In the genomic region with DNA sequence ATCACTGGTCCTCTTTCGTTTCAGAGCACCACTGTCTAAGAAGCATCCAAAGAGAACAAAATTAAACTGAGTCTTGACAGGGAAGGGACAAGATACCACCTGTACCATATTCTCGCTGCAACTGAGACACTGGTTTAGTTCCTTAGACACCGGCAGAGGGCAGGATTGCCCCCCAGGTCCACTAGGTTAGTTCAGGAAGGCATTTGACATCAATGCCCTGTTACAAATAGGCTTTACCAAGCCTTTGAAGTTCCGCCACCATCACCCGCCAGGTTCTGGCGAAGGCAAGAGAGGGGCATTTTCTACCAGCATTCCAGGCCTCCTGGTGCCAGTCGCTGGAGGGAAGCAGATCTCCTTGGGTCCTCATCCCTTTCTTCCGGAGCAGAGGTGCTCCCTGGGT, we compare ENCODE assay signal across 9 mouse cellular contexts. TPM values are rescaled to one million over a fixed set of nuclear protein-coding genes. Genes with fewer than 3 reads are reported as not detected.
DNase-seq lines count a peak whose midpoint lies in the region; ATAC-seq lines count a peak whose summit lies in the region.
"Had no signal": no experiment of that assay in that cellular context is flagged by ENCODE, and none has a peak within 500 bp of the region (broad histone marks: within the 10 kb centered on the region; RNA-seq: fewer than 3 reads in every experiment).

No protein-coding gene starts in this region.

- H3K27ac ChIP-seq in lung, embryonic 16.5 days (ENCODE audit: low read length): no peak overlapping the region
- no peak overlapping the region for H3K27ac ChIP-seq in limb, embryonic 13.5 days
- no peak overlapping the region for H3K27ac ChIP-seq in stomach, embryonic 15.5 days

- no peak for ATAC-seq in lung, embryonic 16.5 days (ENCODE audit: low read depth)
- ATAC-seq in limb, embryonic 13.5 days (ENCODE audit: low FRiP score, low read depth): no peak
- no peak for ATAC-seq in stomach, embryonic 15.5 days (ENCODE audit: insufficient read depth, low FRiP score, low read depth)

- H3K4me3 ChIP-seq in lung, embryonic 16.5 days (ENCODE audit: low read length): no peak overlapping the region
- H3K4me3 ChIP-seq in limb, embryonic 13.5 days: no peak overlapping the region
- H3K4me3 ChIP-seq in stomach, embryonic 15.5 days (replicated peaks): 0 out of 2 replicates have a peak overlapping the region, but pooled peaks have one; percentile 29
- H3K4me3 ChIP-seq: myocyte had no signal

- H3K4me1 ChIP-seq in lung, embryonic 16.5 days (replicated peaks; ENCODE audit: control insufficient read depth, insufficient read depth, low read length): peaks cover 10% of the 10 kb centered on the region
- peaks cover 16% of the 10 kb centered on the region for H3K4me1 ChIP-seq in limb, embryonic 13.5 days
- H3K4me1 ChIP-seq in stomach, embryonic 15.5 days: 0 out of 2 replicates have a peak, but pooled peaks cover 14% of the 10 kb centered on the region

- DNase-seq in cerebellum, postnatal 10 days: peak; percentile 50 to 52
- no peak for DNase-seq in cerebellum, postnatal 4 days (ENCODE audit: low spot score in 2 of 2)
- DNase-seq in lung, postnatal 10 days: no peak
- no peak for DNase-seq in right cerebral cortex, postnatal 10 days (ENCODE audit: low spot score in 2 of 2)
- DNase-seq in yolk sac, embryonic 10.5 days (ENCODE audit: low spot score): no peak

- peaks cover 3% of the 10 kb centered on the region; the same call in 1 of the 2 replicates for H3K36me3 ChIP-seq in lung, embryonic 16.5 days (ENCODE audit: control insufficient read depth, insufficient read depth, low read length)
- peaks cover 17% of the 10 kb centered on the region for H3K36me3 ChIP-seq in limb, embryonic 13.5 days
- peaks cover under 1% of the 10 kb centered on the region; the same call in 1 of the 2 replicates for H3K36me3 ChIP-seq in stomach, embryonic 15.5 days

- 23% methylated on average over 8 of the region's 8 CpGs for WGBS in lung, embryonic 16.5 days
- WGBS in limb, embryonic 13.5 days: 16% methylated on average over 8 of the region's 8 CpGs
- WGBS in stomach, embryonic 15.5 days: 20% methylated on average over 8 of the region's 8 CpGs

- H3K4me2 ChIP-seq in lung, embryonic 16.5 days (ENCODE audit: low read depth, low read length): peak overlapping the region; percentile 46; the same call in 1 of the 2 replicates
- peak overlapping the region; percentile 61 for H3K4me2 ChIP-seq in limb, embryonic 13.5 days (replicated peaks)
- peak overlapping the region; percentile 53 for H3K4me2 ChIP-seq in stomach, embryonic 15.5 days

- H3K9me3 ChIP-seq in lung, embryonic 16.5 days (ENCODE audit: control insufficient read depth, low read length): no peaks in the 10 kb centered on the region
- no peaks in the 10 kb centered on the region for H3K9me3 ChIP-seq in limb, embryonic 13.5 days
- no peaks in the 10 kb centered on the region for H3K9me3 ChIP-seq in stomach, embryonic 15.5 days

- no peak overlapping the region for H3K9ac ChIP-seq in lung, embryonic 16.5 days (ENCODE audit: low read length)
- H3K9ac ChIP-seq in limb, embryonic 13.5 days: 0 out of 2 replicates have a peak overlapping the region, but pooled peaks have one; percentile 54
- H3K9ac ChIP-seq in stomach, embryonic 15.5 days: no peak overlapping the region

- no peaks in the 10 kb centered on the region; the same call in 1 of the 2 replicates for H3K27me3 ChIP-seq in lung, embryonic 16.5 days (ENCODE audit: control insufficient read depth, insufficient read depth, low read depth, low read length)
- H3K27me3 ChIP-seq in limb, embryonic 13.5 days: peaks cover 12% of the 10 kb centered on the region
- H3K27me3 ChIP-seq in stomach, embryonic 15.5 days (replicated peaks): peaks cover 5% of the 10 kb centered on the region; the same call in 1 of the 2 replicates

RNA-seq across cellular contexts. Expression of gene Hapln3, which starts 0.9 kb away (rescaled TPM):
- 1.2 and 1.4 TPM in 2 replicates for polyA plus RNA-seq in lung, embryonic 16.5 days (2015; fragmentation: Nextera tagmentation; extraction: Ambion mirVana)
- polyA plus RNA-seq in limb, embryonic 13.5 days (2015; fragmentation: Nextera tagmentation; extraction: Ambion mirVana): 1.3 and 1.6 TPM in 2 replicates
- polyA plus RNA-seq in stomach, embryonic 15.5 days (2015; fragmentation: Nextera tagmentation; extraction: Ambion mirVana): 2.3 and 2.7 TPM in 2 replicates

RNA-seq across cellular contexts. Expression of gene Mfge8, which starts 19.0 kb away (rescaled TPM):
- polyA plus RNA-seq in lung, embryonic 16.5 days (2015; fragmentation: Nextera tagmentation; extraction: Ambion mirVana): 393 and 397 TPM in 2 replicates
- polyA plus RNA-seq in limb, embryonic 13.5 days (2015; fragmentation: Nextera tagmentation; extraction: Ambion mirVana): 160 and 166 TPM in 2 replicates
- 218 and 234 TPM in 2 replicates for polyA plus RNA-seq in stomach, embryonic 15.5 days (2015; fragmentation: Nextera tagmentation; extraction: Ambion mirVana)

Comparison
In these comparisons a context has a peak if more than half of its experiments do, and no peak if none do; other contexts are left out.
1. DNase-seq: peak in cerebellum, postnatal 10 days (2 of 2); none in cerebellum, postnatal 4 days (0 of 2), lung, postnatal 10 days (single experiment), right cerebral cortex, postnatal 10 days (0 of 2) and yolk sac, embryonic 10.5 days (single experiment).
2. Peak in every context shown above with its lines, with median percentiles within 50 percentile points of each other: H3K4me2 ChIP-seq.